Mouse (Mus musculus) myocyte (in vitro differentiated cells): ENCODE measurements around the gene Pole. TPM values are rescaled to one million over a fixed set of nuclear protein-coding genes. Genes with fewer than 3 reads are reported as not detected.
A peak's percentile ranks its signal among the peaks of the same experiment; 100 is the strongest.

Source experiments
- H3K27me3 ChIP-seq: one replicate; pipeline ENCODE4 v1.6.1; 2011; ENCODE audit not compliant: control insufficient read depth, insufficient read depth, insufficient read length
- H3K36me3 ChIP-seq: one replicate; pipeline ENCODE4 v1.6.1; 2011; ENCODE audit not compliant: control insufficient read depth, insufficient read depth
- H3K4me2 ChIP-seq: one replicate; pipeline ENCODE4 v1.6.1; 2011; ENCODE audit warnings: low read depth, control low read depth
- H3K4me3 ChIP-seq: one replicate; pipeline ENCODE4 v1.5.1; 2011; ENCODE audit warnings: mild to moderate bottlenecking, control low read depth, moderate library complexity
- H3K79me2 ChIP-seq: one replicate; pipeline ENCODE4 v1.6.1; 2011; ENCODE audit not compliant: control insufficient read depth, insufficient read depth
- H3ac ChIP-seq: one replicate; pipeline ENCODE4 v1.6.1; 2011; ENCODE audit not compliant: control insufficient read depth, insufficient read length
- CEBPB ChIP-seq: IDR thresholded peaks from 2 replicates; pipeline ENCODE4 v1.6.1; 2011; ENCODE audit warnings: mild to moderate bottlenecking, moderate library complexity; ENCODE audit not compliant: poor library complexity, insufficient read depth, severe bottlenecking
- E2F4 ChIP-seq: IDR thresholded peaks from one replicate; pipeline ENCODE4 v1.6.1; 2011; ENCODE audit warnings: mild to moderate bottlenecking, control low read depth, moderate library complexity; ENCODE audit not compliant: insufficient read depth
- MAX ChIP-seq: IDR thresholded peaks from one replicate; pipeline ENCODE4 v1.6.1; 2011; ENCODE audit warnings: low read depth, mild to moderate bottlenecking, control low read depth
- MYOD1 ChIP-seq, 3 experiments: IDR thresholded peaks; one replicate each; pipeline ENCODE4 v1.6.1; 2011; ENCODE audit warnings: control low read depth in 2 of 3, low read depth in 2 of 3, mild to moderate bottlenecking in 2 of 3, moderate library complexity in 1 of 3; ENCODE audit not compliant: insufficient read length in 2 of 3, control insufficient read depth in 1 of 3
- MYOG ChIP-seq, 3 experiments: IDR thresholded peaks; one replicate each; pipeline ENCODE4 v1.6.1; 2011; ENCODE audit warnings: control low read depth in 2 of 3, low read depth in 2 of 3, mild to moderate bottlenecking in 2 of 3; ENCODE audit not compliant: insufficient read length in 2 of 3, control insufficient read depth in 1 of 3, insufficient read depth in 1 of 3
- POLR2A ChIP-seq: IDR thresholded peaks from one replicate; pipeline ENCODE4 v1.6.1; 2011; ENCODE audit warnings: low read depth, mild to moderate bottlenecking, control low read depth, moderate library complexity; ENCODE audit not compliant: insufficient read length
- POLR2AphosphoS2 ChIP-seq: IDR thresholded peaks from one replicate; pipeline ENCODE4 v1.6.1; 2011; ENCODE audit warnings: low read depth, control low read depth; ENCODE audit not compliant: insufficient read length
- REST ChIP-seq: IDR thresholded peaks from one replicate; pipeline ENCODE4 v1.6.1; 2011; ENCODE audit warnings: mild to moderate bottlenecking, control low read depth, moderate library complexity; ENCODE audit not compliant: insufficient read depth, insufficient read length
- SRF ChIP-seq: IDR thresholded peaks from one replicate; pipeline ENCODE4 v1.6.1; 2011; ENCODE audit warnings: low read depth; ENCODE audit not compliant: control insufficient read depth, insufficient read length
- TCF12 ChIP-seq: IDR thresholded peaks from one replicate; pipeline ENCODE4 v1.6.1; 2011; ENCODE audit warnings: mild to moderate bottlenecking, control low read depth; ENCODE audit not compliant: poor library complexity, insufficient read depth, severe bottlenecking
- TCF3 ChIP-seq: IDR thresholded peaks from one replicate; pipeline ENCODE4 v1.6.1; 2011; ENCODE audit warnings: low read depth, control low read depth; ENCODE audit not compliant: insufficient read length
- USF1 ChIP-seq: IDR thresholded peaks from one replicate; pipeline ENCODE4 v1.6.1; 2011; ENCODE audit warnings: low read depth, mild to moderate bottlenecking, control low read depth, moderate library complexity
- polyA plus RNA-seq: library from polyadenylated mRNA; unstranded; fragments of >200 nt; fragmentation: generic; extraction: Trizol; gene quantifications from one replicate; pipeline ENCODE4 v1.2.1, GENCODE M21; 2012; ENCODE audit warnings: missing spikeins

Pole gene
- polyA plus RNA-seq, result 5.4 TPM

GRCm38 (mm10) chr5:110285770-110286445, at the start of gene Pole, which contains the start of gene Pxmp2:
TSS of gene Pole (plus strand) at chr5:110286306.
TSS of gene Pxmp2 (minus strand) at chr5:110286186.
- peak within 1 kb of the TSS; percentile 32 for H3K4me3 ChIP-seq
- no peaks in the 10 kb centered on the region for H3K36me3 ChIP-seq
- TF ChIP-seq MAX (no peak), E2F4 (peak; percentile 95), TCF12 (no peak), CEBPB (no peak), TCF3 (no peak), MYOG (IDR thresholded peaks at IDR 0.05; ENCODE audit: control insufficient read depth in 1 of 3, insufficient read depth in 1 of 3, insufficient read length in 2 of 3, low read depth in 2 of 3) (no peak), REST (no peak), SRF (no peak), USF1 (no peak), MYOD1 (IDR thresholded peaks at IDR 0.05; ENCODE audit: control insufficient read depth in 1 of 3, insufficient read length in 2 of 3, low read depth in 2 of 3) (no peak), POLR2A (peak; percentile 73), POLR2AphosphoS2 (peak; percentile 58)
- H3K79me2 ChIP-seq, result no peaks in the 10 kb centered on the region
- peak within 1 kb of the TSS; percentile 100 for H3K4me2 ChIP-seq
- H3K27me3 ChIP-seq, result no peaks in the 10 kb centered on the region
- H3ac ChIP-seq, result peak within 1 kb of the TSS; percentile 29

GRCm38 (mm10) chr5:110244091-110244490, 42.0 kb upstream of the Pole start:
- Histone ChIP-seq H3K4me2 (no peak overlapping the region), H3ac (no peak overlapping the region), H3K36me3 (peaks cover 60% of the 10 kb centered on the region), H3K27me3 (no peaks in the 10 kb centered on the region), H3K4me3 (no peak overlapping the region), H3K79me2 (no peaks in the 10 kb centered on the region)
- TF ChIP-seq E2F4 (no peak), MAX (no peak), MYOG (IDR thresholded peaks at IDR 0.05; ENCODE audit: control insufficient read depth in 1 of 3, insufficient read depth in 1 of 3, insufficient read length in 2 of 3, low read depth in 2 of 3) (no peak), USF1 (no peak), REST (no peak), SRF (no peak), MYOD1 (IDR thresholded peaks at IDR 0.05; ENCODE audit: control insufficient read depth in 1 of 3, insufficient read length in 2 of 3, low read depth in 2 of 3) (no peak), CEBPB (no peak), POLR2AphosphoS2 (no peak), TCF12 (no peak), TCF3 (no peak), POLR2A (no peak)

GRCm38 (mm10) chr5:110266941-110267340, 19.2 kb upstream of the Pole start:
- no peaks in the 10 kb centered on the region for H3K27me3 ChIP-seq
- H3K4me3 ChIP-seq, result no peak overlapping the region
- H3K36me3 ChIP-seq, result peaks cover 26% of the 10 kb centered on the region
- no peak overlapping the region for H3K4me2 ChIP-seq
- TF ChIP-seq E2F4, result no peak
- no peak for TF ChIP-seq MAX
- TF ChIP-seq TCF12, result no peak
- no peak for TF ChIP-seq MYOG (IDR thresholded peaks at IDR 0.05; ENCODE audit: control insufficient read depth in 1 of 3, insufficient read depth in 1 of 3, insufficient read length in 2 of 3, low read depth in 2 of 3)
- TF ChIP-seq CEBPB, result no peak
- no peak for TF ChIP-seq MYOD1 (IDR thresholded peaks at IDR 0.05; ENCODE audit: control insufficient read depth in 1 of 3, insufficient read length in 2 of 3, low read depth in 2 of 3)
- TF ChIP-seq SRF, result no peak
- no peak for TF ChIP-seq USF1
- TF ChIP-seq POLR2A, result no peak
- no peak for TF ChIP-seq REST
- TF ChIP-seq TCF3, result no peak
- TF ChIP-seq POLR2AphosphoS2, result no peak
- peaks cover 29% of the 10 kb centered on the region for H3K79me2 ChIP-seq
- no peak overlapping the region for H3ac ChIP-seq

GRCm38 (mm10) chr5:110269141-110270101, 16.7 kb upstream of the Pole start, which contains the start of gene Pgam5:
TSS of gene Pgam5 (minus strand) at chr5:110269913.
- no peaks in the 10 kb centered on the region for H3K27me3 ChIP-seq
- H3ac ChIP-seq, result peak within 1 kb of the TSS; percentile 54
- peak within 1 kb of the TSS; percentile 89 for H3K4me3 ChIP-seq
- peaks cover 19% of the 10 kb centered on the region for H3K36me3 ChIP-seq
- H3K79me2 ChIP-seq, result peaks cover 29% of the 10 kb centered on the region
- peak within 1 kb of the TSS; percentile 95 for H3K4me2 ChIP-seq
- TF ChIP-seq TCF3 (no peak), MYOD1 (IDR thresholded peaks at IDR 0.05; ENCODE audit: control insufficient read depth in 1 of 3, insufficient read length in 2 of 3, low read depth in 2 of 3) (peak in 1 of 3 experiments; percentile 30), POLR2A (peak; percentile 89), MYOG (IDR thresholded peaks at IDR 0.05; ENCODE audit: control insufficient read depth in 1 of 3, insufficient read depth in 1 of 3, insufficient read length in 2 of 3, low read depth in 2 of 3) (peak in 1 of 3 experiments; percentile 69), SRF (peak; percentile 45), POLR2AphosphoS2 (peak; percentile 92), MAX (no peak), CEBPB (no peak)
